Mouse (Mus musculus) limb, embryonic 14.5 days (tissue): ENCODE results near the gene Me3. TPM values are rescaled to one million over a fixed set of nuclear protein-coding genes. Genes with fewer than 3 reads are reported as not detected.

Experiments
- ATAC-seq: fragments of 200-750 bp; cut with Nextera tagmentation; 2 replicates; pipeline ENCODE4 v1.8.0; 2017; ENCODE audit warnings: low read depth, moderate number of reproducible peaks, moderate TSS enrichment; ENCODE audit not compliant: low FRiP score
- DNase-seq: peaks from one replicate; pipeline ENCODE4 v3.0.0-alpha.2; 2015; ENCODE audit warnings: low spot score
- H3K27ac ChIP-seq: fragments of 300-500 bp; sonication (generic); replicated peaks from 2 replicates; pipeline ENCODE4 v1.5.1; 2014; ENCODE audit warnings: low read depth, mild to moderate bottlenecking, low read length, moderate library complexity, mixed read lengths
- H3K27me3 ChIP-seq: fragments of 300-500 bp; sonication (generic); 2 replicates; pipeline ENCODE4 v1.6.1; 2014; ENCODE audit warnings: low read length, mixed read lengths; ENCODE audit not compliant: control insufficient read depth, insufficient read depth
- H3K36me3 ChIP-seq: fragments of 300-500 bp; sonication (generic); 2 replicates; pipeline ENCODE4 v1.6.1; 2014; ENCODE audit warnings: mild to moderate bottlenecking, low read length, moderate library complexity, mixed read lengths; ENCODE audit not compliant: control insufficient read depth, insufficient read depth
- H3K4me1 ChIP-seq: fragments of 300-500 bp; sonication (generic); 2 replicates; pipeline ENCODE4 v1.6.1; 2014; ENCODE audit warnings: antibody characterized with exemption, low read length, mixed read lengths; ENCODE audit not compliant: control insufficient read depth, insufficient read depth
- H3K4me2 ChIP-seq: fragments of 300-500 bp; sonication (generic); replicated peaks from 2 replicates; pipeline ENCODE4 v1.6.1; 2014; ENCODE audit warnings: low read depth, mild to moderate bottlenecking, low read length, moderate library complexity; ENCODE audit not compliant: severe bottlenecking
- H3K4me3 ChIP-seq: fragments of 300-500 bp; sonication (generic); replicated peaks from 2 replicates; pipeline ENCODE4 v1.5.1; 2014; ENCODE audit warnings: low read length
- H3K9ac ChIP-seq: fragments of 300-500 bp; sonication (generic); 2 replicates; pipeline ENCODE4 v1.6.1; 2014; ENCODE audit warnings: mild to moderate bottlenecking, low read depth, low read length, moderate library complexity; ENCODE audit not compliant: severe bottlenecking
- H3K9me3 ChIP-seq: fragments of 300-500 bp; sonication (generic); 2 replicates; pipeline ENCODE4 v1.6.1; 2016; ENCODE audit warnings: low read length; ENCODE audit not compliant: control insufficient read depth
- POLR2A ChIP-seq: fragments of 200-500 bp; IDR thresholded peaks from 2 replicates; pipeline ENCODE4 v1.8.0; 2012; ENCODE audit warnings: inconsistent platforms, mild to moderate bottlenecking, moderate library complexity, borderline replicate concordance; ENCODE audit not compliant: insufficient read depth, insufficient read length; ENCODE audit errors: extremely low read depth
- WGBS: fragments of 180-500 bp; shearing (Covaris S2); extraction: QIAGEN DNeasy Blood & Tissue Kit; methylation state at CpG from one replicate; pipeline ENCODE4 v1.1.7; 2014; 5-methylcytosine and 5-hydroxymethylcytosine counted together
- polyA plus RNA-seq, 2 experiments: library from polyadenylated mRNA; depleted of rRNA in 1 of 2; stranded (reverse) in 1 of 2; unstranded in 1 of 2; fragments of >200 nt; fragmentation: Nextera tagmentation in 1 of 2; extraction: Ambion mirVana in 1 of 2; gene quantifications; 2 replicates each; pipeline versions ENCODE4 v1.2.1 to v1.2.3; 2012 to 2014

The Me3 gene
- polyA plus RNA-seq, 2 experiments: 1.3 to 2.1 TPM

DNA sequence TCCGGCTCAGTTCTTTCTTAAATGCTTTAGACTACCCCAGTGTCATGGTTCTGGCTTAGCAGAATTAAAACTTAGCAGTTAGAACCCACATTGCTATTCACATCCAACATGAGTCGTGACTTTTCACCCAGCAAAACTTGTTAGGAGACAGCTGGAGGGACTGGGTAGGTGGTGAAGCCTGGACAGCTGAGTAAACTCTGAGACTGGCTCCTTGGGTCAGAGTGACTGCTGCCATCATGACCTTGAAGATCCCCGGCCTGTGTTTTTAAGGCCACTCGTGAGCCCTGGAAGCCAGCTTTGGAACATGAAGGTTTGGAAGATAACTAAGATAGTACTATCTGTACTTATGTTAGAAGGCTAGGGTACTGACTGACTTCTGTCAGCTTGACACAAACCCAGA is 35.4 kb downstream of the Me3 start:
- H3K9me3 ChIP-seq: no peaks in the 10 kb centered on the region
- H3K27ac ChIP-seq: no peak overlapping the region
- ATAC-seq (no peak), DNase-seq (no peak)
- no peaks in the 10 kb centered on the region for H3K36me3 ChIP-seq
- no peak overlapping the region for H3K4me3 ChIP-seq
- TF ChIP-seq POLR2A: no peak
- H3K9ac ChIP-seq: no peak overlapping the region
- H3K4me1 ChIP-seq: no peaks in the 10 kb centered on the region
- H3K4me2 ChIP-seq: no peak overlapping the region
- no peaks in the 10 kb centered on the region for H3K27me3 ChIP-seq
- WGBS: 93% methylated on average over 4 of the region's 4 CpGs

DNA sequence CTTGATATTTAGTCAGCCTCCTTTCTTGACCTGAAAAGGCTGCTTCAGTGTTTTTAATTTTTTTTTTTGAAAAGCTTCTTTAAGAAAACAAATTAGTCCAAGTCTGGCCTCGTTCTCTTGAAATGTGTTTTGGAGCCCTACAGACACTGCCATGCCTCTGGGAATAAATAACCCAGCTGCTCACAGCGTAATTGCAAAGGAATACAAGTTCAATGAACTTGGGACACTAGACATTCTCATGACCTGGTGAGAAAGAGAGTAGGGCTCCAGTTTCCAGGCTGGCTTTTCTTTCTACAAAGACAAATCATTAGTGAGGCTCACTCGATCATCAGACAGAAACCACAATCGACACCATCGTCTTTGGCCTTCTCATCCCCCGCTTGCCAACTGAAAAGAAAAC is 37.3 kb downstream of the Me3 start:
- no peak overlapping the region for H3K27ac ChIP-seq
- H3K27me3 ChIP-seq: no peaks in the 10 kb centered on the region
- ATAC-seq (no peak), DNase-seq (no peak)
- H3K9ac ChIP-seq: no peak overlapping the region
- H3K4me2 ChIP-seq: no peak overlapping the region
- TF ChIP-seq POLR2A: no peak
- no peaks in the 10 kb centered on the region for H3K9me3 ChIP-seq
- no peak overlapping the region for H3K4me3 ChIP-seq
- 77% methylated on average over 6 of the region's 6 CpGs for WGBS
- H3K36me3 ChIP-seq: no peaks in the 10 kb centered on the region
- no peaks in the 10 kb centered on the region for H3K4me1 ChIP-seq

DNA sequence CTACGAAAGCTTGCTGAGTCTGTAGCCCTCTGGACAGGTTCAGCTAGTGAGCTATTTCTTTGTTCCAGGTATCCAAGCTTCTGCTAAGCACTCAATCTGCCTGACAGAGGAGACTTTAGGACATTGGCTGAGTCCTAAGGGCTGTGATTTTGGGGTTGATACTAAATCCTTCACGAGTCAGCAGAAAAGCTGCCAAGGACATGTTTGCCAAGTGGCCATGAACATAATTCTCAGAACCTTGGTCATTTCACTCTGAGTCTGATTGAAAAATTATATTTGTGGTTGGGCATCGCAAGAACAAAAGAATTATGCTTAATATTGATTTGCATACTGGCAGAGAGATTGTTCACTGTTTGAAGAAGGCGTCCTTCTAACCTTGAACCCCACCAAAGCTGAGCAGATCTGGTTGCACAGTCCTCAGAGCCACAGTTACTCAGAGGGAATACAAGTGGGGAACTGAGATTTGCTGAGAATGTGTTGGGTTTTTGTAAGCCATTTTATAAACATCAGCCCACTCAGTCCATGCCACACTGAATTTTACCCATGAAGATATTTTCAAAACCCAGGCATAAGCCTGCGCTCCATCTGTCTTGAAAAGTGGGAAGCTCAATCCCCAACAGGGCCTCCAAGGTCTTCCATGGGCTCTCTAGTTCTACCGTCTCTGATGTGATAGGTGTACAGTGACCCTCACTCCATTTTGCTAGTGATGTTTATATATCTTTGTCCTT is 39.1 kb downstream of the Me3 start:
- Histone ChIP-seq H3K9ac (no peak overlapping the region), H3K27me3 (no peaks in the 10 kb centered on the region), H3K4me1 (no peaks in the 10 kb centered on the region), H3K27ac (no peak overlapping the region), H3K4me2 (no peak overlapping the region), H3K36me3 (no peaks in the 10 kb centered on the region), H3K9me3 (no peaks in the 10 kb centered on the region), H3K4me3 (no peak overlapping the region)
- WGBS: 90% methylated on average over 6 of the region's 6 CpGs
- DNase-seq (no peak), ATAC-seq (no peak)
- TF ChIP-seq POLR2A: no peak

DNA sequence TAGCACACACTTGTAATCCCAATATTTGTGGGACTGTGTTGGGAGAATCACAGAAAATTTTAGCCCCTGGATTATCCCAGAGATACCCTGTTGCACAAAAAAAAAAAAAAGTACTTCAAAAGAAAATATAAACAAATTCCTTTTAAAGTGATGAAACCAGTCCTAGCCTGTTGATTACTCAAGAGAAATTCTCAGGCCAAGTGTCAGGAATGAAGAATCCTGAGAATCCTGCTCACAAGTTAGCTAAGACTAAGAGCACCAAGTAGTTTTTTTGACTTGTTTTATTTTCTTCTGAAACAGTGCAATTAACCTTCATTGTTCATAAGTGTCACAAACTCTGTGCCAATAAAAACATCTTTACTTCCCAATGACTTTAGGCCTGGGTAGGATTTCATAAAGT is 44.0 kb downstream of the Me3 start:
- Histone ChIP-seq H3K36me3 (no peaks in the 10 kb centered on the region), H3K27me3 (no peaks in the 10 kb centered on the region), H3K4me3 (no peak overlapping the region), H3K27ac (no peak overlapping the region), H3K9me3 (no peaks in the 10 kb centered on the region), H3K9ac (no peak overlapping the region), H3K4me1 (peaks cover 15% of the 10 kb centered on the region), H3K4me2 (no peak overlapping the region)
- DNase-seq: no peak
- no peak for TF ChIP-seq POLR2A
- ATAC-seq: no peak

DNA sequence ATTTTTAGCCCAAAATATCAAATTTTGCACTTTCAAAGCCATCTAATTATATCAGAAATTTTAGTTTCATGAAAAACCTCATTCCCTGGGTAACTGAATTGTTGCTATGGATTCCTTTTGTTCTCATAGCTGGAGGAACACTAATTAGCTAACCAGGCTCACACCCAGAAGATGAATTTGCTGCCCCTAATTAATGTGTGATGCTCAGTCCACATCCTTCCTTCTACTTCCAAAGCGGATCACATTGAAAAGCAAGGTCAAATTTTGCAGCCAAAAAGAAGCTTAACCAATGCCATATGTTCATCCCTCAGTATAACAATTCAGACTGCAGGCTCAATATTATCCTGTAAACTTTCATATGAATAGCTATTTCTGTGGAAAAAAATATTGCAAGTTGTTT is 45.7 kb downstream of the Me3 start:
- Histone ChIP-seq H3K4me1 (peaks cover 15% of the 10 kb centered on the region), H3K36me3 (no peaks in the 10 kb centered on the region), H3K9me3 (no peaks in the 10 kb centered on the region), H3K4me2 (no peak overlapping the region), H3K27ac (no peak overlapping the region), H3K27me3 (no peaks in the 10 kb centered on the region), H3K9ac (no peak overlapping the region), H3K4me3 (no peak overlapping the region)
- DNase-seq (peak; percentile 38), ATAC-seq (no peak)
- TF ChIP-seq POLR2A: no peak
- 26% methylated on average over 1 of the region's 1 CpGs for WGBS

DNA sequence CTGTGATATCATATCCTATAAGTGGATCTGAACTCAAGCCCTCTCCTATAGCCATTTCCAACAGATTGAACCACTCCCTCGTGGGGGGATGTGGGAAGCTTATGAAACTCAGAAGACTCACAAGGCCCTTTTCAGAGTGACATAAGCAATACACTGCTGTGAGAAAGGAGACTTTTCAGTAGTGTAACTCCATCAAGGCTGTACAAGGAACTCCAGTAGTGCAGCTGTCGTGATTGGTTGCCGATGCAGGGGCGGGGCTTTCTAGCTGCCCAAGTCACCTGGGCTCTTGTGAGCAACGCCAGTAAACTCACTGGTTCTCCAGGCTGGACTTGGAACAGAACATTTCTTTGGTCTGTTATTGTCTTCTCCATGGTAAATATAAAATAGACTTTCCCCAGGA is 46.5 kb downstream of the Me3 start:
- TF ChIP-seq POLR2A: no peak
- WGBS: 88% methylated on average over 5 of the region's 5 CpGs
- no peaks in the 10 kb centered on the region for H3K27me3 ChIP-seq

More for the DNA sequence above, 46.5 kb downstream of the Me3 start:
- Histone ChIP-seq H3K27ac (no peak overlapping the region), H3K9me3 (no peaks in the 10 kb centered on the region), H3K4me1 (peaks cover 15% of the 10 kb centered on the region), H3K4me3 (no peak overlapping the region), H3K4me2 (no peak overlapping the region), H3K9ac (no peak overlapping the region), H3K36me3 (no peaks in the 10 kb centered on the region)
- DNase-seq (no peak), ATAC-seq (no peak)
